Mouse (Mus musculus) CH12.LX (cell line): ENCODE data around the gene Mfsd14b.

ENCODE experiments used
- CHD2 ChIP-seq: IDR thresholded peaks from 2 replicates; pipeline ENCODE4 v1.6.1; 2011; ENCODE audit warnings: low read length, improper control_type of control experiment
- CTCF ChIP-seq, 2 experiments: IDR thresholded peaks in 1 of 2; conservative IDR thresholded peaks in 1 of 2; 2 replicates each; pipeline ENCODE4 v1.5.1; 2011 to 2012; ENCODE audit warnings: low read depth in 2 of 2, low read length in 2 of 2, improper control_type of control experiment in 1 of 2, inconsistent platforms in 1 of 2, mild to moderate bottlenecking in 1 of 2, moderate library complexity in 1 of 2
- E2F4 ChIP-seq: IDR thresholded peaks from 2 replicates; pipeline ENCODE4 v1.6.1; 2011; ENCODE audit warnings: low read depth, low read length, improper control_type of control experiment; ENCODE audit not compliant: insufficient replicate concordance
- ELF1 ChIP-seq: IDR thresholded peaks from 2 replicates; pipeline ENCODE4 v1.6.1; 2014; ENCODE audit warnings: low read depth, mild to moderate bottlenecking, inconsistent platforms, low read length, improper control_type of control experiment
- GABPA ChIP-seq: IDR thresholded peaks from 2 replicates; pipeline ENCODE4 v1.6.1; 2012; ENCODE audit warnings: low read depth, low read length, improper control_type of control experiment, inconsistent platforms; ENCODE audit not compliant: insufficient replicate concordance
- PAX5 ChIP-seq: IDR thresholded peaks from 2 replicates; pipeline ENCODE4 v1.6.1; 2012; ENCODE audit warnings: low read length, inconsistent platforms, mixed read lengths
- POLR2A ChIP-seq: IDR thresholded peaks from 2 replicates; pipeline ENCODE4 v1.6.1; 2011; ENCODE audit warnings: low read depth, mild to moderate bottlenecking, improper control_type of control experiment, low read length
- RCOR1 ChIP-seq: conservative IDR thresholded peaks from 2 replicates; pipeline ENCODE4 v1.6.1; 2012; ENCODE audit warnings: low read depth, mild to moderate bottlenecking, inconsistent platforms, low read length, improper control_type of control experiment
- ZMIZ1 ChIP-seq: IDR thresholded peaks from 2 replicates; pipeline ENCODE4 v1.6.1; 2012; ENCODE audit warnings: low read depth, mild to moderate bottlenecking, inconsistent platforms, low read length, improper control_type of control experiment

GRCm38 (mm10) chr13:65111961-65112360, 814 bp downstream of the Mfsd14b start:
- TF ChIP-seq RCOR1: no peak
- no peak for TF ChIP-seq POLR2A
- no peak for TF ChIP-seq E2F4
- no peak for TF ChIP-seq ZMIZ1
- TF ChIP-seq CTCF (conservative IDR thresholded peaks at IDR 0.05 in 1 of 2, IDR thresholded peaks at IDR 0.05 in 1 of 2; ENCODE audit: low read depth in 2 of 2, low read length in 2 of 2): no peak
- no peak for TF ChIP-seq PAX5
- no peak for TF ChIP-seq ELF1
- TF ChIP-seq GABPA: no peak
- TF ChIP-seq CHD2: no peak
